Mouse (Mus musculus): ENCODE results near the gene Dnaic2.

GRCm38 (mm10) chr11:114679582-114679981 is 47.6 kb upstream of the Dnaic2 start:
- TF ChIP-seq CTCF (IDR thresholded peaks at IDR 0.05; ENCODE audit: borderline replicate concordance, insufficient read depth, low read depth, low read length) (no peak), POLR2A (IDR thresholded peaks at IDR 0.05; ENCODE audit: borderline replicate concordance, insufficient read depth, low read length) (no peak)

Measured in cerebellum, adult 2 months (tissue).